Mouse (Mus musculus): ENCODE measurements around the gene Dhfr.

Gene Dhfr

DNA sequence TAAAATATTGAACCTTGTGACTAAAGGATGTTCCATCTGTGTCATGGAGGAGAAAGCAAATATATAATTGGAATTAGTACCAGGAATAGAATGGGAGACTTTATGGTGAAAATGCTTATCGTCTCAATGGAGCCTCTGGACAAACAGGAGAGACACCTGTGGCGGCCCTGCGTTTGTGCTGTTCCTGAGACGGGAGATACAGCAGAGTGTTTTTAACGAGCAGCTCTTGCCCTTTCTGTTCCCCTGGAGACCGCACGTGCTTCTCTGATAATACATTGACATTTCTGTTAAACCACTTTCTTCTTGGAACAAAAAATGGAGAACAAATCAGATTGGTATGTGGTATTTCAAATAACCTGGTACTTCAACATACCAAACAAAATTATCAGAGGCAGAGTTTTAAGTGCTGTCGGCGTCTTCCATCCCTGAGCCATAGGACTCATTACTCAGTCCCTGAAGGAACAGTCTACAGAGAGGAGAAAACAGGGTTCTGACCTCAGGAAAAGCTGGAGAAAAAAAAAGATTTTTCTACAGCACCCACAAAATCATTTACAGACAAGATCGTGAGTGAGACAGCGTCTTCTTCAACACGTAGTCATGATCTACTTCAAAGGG is 38.6 kb downstream of the Dhfr start:
- DNase-seq, result no peak

DNA sequence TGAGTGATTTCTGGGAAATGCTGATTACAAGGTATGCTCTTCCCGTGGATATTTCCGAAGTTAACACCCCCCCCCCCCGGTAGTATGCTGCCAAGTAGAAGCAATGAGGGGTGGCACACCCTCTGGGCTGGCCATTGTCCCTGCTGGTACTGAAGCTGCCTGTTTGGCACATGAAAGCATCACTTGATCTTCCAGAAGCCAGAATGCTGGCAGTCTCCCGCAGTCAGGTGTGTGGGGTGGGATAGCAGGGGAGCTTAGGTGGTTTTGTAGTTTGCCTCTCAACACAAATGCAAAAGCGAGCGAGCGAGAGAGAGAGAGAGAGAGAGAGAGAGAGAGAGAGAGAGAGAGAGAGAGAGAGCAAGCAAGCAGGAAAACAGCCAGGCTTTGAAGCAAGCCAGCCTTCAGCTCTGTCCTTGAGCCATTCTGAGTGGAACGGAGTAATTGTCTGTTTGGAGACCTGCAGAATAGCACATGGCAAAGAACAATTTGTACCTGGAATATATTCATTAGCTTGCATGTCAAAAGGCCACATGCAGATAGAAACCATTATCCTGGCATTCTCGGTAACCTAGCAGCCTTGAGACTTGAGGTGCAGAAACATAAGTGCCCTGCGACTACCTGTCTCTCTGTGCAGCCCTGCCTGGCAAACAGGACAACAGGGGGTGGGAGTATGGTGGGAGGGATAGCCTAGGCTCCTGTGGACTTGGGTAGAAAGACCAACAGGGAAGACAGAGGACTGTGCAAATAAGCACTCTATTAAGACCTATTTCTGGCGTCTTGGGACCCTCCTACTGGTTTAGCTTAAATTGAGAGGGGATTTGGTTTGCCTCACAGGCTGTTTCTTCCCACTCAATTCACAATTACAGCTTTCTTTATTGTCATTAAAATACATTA is 44.2 kb downstream of the Dhfr start:
- DNase-seq, result no peak

DNA sequence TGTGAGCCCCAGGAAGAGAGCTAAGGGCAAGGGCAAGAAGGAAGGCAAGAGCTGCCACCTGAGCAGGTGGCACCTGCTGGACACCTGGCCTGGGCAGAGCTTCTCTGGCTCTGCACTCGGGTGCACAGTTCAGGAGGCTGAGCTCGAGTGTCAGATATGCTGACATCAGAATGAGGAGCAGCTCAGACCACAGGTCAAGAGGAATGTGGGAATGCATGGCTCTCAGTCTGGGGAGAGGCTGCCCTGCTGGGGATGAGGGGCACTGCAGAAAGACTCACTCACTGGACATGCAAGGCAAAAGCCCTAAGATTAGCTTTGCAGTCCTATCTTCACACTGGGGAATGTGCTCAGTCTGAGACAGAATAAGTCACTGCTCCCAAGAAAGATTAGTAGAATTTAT is 47.5 kb downstream of the Dhfr start:
- DNase-seq, result no peak

DNA sequence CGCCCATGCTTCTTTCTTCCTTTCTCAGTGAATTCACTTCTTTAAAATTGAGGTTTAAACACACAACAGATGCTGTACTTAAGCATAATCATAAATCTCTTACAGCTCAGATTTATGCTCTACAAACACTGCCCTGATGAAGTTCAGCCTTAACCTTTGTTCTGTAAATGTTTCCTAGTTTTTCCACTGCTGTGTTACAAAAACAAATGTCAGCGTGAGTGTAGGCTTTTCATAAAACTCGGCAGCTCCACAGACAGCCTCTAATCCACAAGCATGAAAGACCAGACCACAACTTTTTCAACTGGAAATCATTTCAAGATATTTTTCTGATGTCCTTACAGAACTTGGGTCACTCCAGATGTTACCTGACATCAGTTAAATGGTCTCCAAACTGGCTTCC is 49.0 kb downstream of the Dhfr start:
- no peak for DNase-seq

DNA sequence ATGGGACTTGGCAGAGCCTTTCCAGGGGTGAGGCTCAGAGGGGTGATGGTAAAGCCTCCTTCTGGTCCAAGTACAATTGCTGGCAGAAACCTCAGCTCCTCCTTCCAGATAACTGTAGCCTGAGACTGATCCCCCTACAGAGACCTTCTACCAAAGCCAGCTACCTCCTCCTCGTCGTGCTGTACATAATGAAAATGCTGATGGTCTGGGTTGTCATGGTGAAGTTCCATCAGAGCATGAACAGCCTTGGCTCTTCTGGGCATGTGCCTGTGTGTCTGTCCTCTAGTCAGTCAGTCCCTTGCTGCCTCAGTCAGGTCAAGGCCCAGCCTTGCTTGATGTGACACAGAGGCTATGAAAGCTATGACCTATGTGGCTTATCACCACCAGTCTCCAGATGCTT is 56.0 kb downstream of the Dhfr start:
- DNase-seq, result no peak

DNA sequence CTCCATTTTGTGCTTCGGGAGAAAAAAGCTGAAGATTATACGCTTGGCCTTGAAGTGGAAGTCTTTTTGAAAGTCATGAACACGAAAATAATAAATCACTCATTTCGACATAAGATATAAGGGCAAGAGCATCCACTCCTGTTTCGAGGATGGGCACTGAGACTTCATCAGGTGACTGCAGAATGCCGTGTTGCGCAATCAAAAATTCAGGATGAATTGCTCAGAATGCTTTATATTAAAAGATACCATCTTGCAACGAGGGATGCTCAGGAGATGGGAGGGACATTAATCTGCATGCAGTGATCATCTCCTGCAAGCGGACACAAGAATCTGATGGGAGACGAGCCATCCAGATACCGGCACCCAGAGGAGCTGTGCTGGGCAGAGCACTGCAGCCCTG is 65.1 kb downstream of the Dhfr start:
- no peak for DNase-seq

DNA sequence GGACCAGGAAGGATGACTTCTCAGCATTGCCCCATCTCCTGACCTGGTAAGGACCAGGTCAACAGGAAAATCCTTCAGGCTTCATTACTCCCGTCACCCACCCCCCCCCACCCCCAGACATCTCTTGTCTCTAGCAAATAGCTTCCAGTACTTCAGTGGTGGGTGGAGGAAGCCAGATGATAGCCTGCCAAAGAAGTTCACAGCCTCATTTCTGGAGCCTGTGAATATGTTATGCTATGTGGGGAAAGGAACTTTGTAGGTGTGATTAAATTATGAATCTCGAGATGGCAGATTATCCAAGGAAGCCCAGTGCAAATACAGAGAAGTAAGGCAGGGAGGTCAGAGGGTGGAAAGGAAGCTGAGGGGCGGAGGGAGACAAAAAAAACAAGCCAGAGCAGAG is 69.2 kb downstream of the Dhfr start:
- DNase-seq, result no peak

DNA sequence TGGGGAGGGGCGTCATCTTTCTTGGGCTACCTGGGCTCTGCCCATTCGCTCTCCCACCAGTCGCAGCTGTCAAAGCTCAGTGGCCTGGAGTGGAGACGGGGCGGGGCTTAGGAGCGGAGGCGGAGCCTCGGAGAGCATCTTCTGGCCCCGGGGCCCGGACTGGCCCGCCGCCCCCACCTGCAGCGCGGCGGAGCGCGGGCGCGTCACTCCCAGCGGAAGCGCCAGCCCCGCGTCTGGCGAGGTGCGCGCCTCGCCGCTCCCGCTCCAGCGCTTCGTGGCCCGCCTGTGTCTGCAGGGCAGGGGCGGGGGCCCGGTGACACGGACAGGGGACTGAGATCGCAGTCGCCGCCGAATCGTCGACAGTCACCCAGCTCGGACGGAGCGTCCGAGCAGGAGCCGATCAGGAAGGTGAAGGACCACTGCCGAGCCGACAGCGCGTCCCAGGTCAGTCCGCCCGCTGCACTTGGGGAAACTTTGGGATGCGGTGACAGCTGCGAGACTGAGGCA is 71.3 kb downstream of the Dhfr start, which contains the start of gene Ankrd34b:
Ankrd34b (plus strand) TSS at position 139 of the 507 bp plus-strand sequence.
- DNase-seq, result peak; percentile 31

DNA sequence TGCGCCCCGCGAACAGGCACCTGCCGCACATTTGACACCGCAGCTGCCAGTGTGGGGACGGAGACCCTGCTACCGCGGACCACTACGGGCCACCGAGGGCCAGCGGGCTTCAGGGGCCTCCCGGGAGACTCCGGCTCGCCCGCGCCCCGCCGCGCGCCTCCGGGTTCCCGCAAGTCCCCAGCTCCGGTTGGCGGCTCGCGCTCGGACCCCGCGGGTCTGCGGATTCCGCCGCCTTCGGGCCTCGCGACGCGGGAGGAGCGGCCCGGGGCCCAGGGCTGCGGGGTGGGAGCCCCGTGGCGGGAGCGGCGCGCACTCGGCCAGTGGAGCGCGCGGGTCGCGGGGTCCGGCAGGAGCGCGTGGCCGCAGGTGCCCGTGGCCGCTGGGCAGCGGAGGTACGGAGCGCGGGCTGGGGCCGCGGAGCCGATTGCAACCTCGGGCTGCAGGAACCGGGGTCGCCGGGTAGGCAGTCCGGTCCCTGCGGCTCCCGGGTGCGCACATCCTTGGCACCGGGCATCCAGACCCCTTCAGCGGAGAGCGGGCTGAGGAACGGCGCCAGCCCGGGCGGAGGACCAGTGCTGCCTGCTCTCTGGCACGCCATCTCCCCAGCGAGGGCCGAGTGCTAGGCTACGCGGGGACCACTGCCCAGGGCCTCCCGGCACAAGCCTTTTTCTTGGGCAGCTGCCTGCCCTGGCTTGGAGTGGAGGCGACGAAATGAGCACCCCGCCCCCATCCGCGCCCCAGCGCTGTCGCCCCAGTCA is 71.9 kb downstream of the Dhfr start:
- no peak for DNase-seq

DNA sequence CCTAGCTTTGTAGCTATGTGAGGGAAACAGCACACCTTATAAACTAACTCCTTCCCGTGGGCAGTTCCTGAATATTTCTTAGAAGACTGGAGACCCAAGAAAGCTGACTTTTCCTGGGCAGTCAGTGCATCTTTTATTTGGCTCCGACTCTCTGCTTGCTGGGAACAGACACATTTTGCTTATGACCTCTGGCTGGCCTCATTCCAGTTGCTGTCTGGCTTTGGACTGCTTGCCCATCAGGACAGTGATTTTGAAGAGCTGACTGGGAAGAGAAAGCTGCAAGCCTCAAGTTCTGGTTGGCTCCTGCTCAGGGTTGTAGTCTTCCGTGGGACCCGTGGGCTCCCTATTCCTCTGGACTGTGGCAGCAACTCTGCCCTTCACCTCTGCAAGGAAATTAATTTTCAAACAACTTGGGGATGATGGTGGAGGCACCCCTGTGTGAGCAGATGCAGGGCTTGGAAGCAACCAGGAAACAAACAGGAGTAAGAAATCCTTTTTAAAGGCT is 72.9 kb downstream of the Dhfr start:
- DNase-seq, result no peak
